Mouse (Mus musculus): ENCODE results near the gene Wnk4. TPM values are rescaled to one million over a fixed set of nuclear protein-coding genes. Genes with fewer than 3 reads are reported as not detected.

The Wnk4 gene
- polyA plus RNA-seq, 1 experiment from 2014 or later = 13.7 TPM

GRCm38 (mm10) chr11:101326147-101326546 is 65.8 kb downstream of the Wnk4 start:
- Histone ChIP-seq H3K27ac (ENCODE audit: low read depth, low read length) (no peak overlapping the region), H3K4me3 (ENCODE audit: low read depth, low read length) (no peak overlapping the region), H3K9ac (ENCODE audit: low read depth, low read length) (no peak overlapping the region), H3K4me1 (ENCODE audit: control insufficient read depth, insufficient read depth, low read length) (0 out of 2 replicates have a peak, but pooled peaks cover 4% of the 10 kb centered on the region), H3K27me3 (ENCODE audit: control insufficient read depth, insufficient read depth, low read length) (no peaks in the 10 kb centered on the region), H3K36me3 (ENCODE audit: control insufficient read depth, insufficient read depth, low read length) (peaks cover 24% of the 10 kb centered on the region), H3K4me2 (no peak overlapping the region), H3K9me3 (replicated peaks; ENCODE audit: control insufficient read depth, low read length) (no peaks in the 10 kb centered on the region)
- no peak for ATAC-seq (replicated peaks; ENCODE audit: insufficient number of reproducible peaks, low FRiP score, low TSS enrichment)
- 87% methylated on average over 11 of the region's 11 CpGs for WGBS (ENCODE audit: insufficient replicate concordance)

Other genes with a start within 250 kb of the Wnk4 start
- 9.6 and 13.1 TPM in 2 replicates for gene Naglu, start 190.6 kb upstream of the Wnk4 start, polyA plus RNA-seq (2014; fragmentation: Nextera tagmentation; extraction: Ambion mirVana)
- 0.11 TPM in 1 of 2 replicates, not detected in the other for gene Hsd17b1, start 182.2 kb upstream of the Wnk4 start, polyA plus RNA-seq (2014; fragmentation: Nextera tagmentation; extraction: Ambion mirVana)
- gene Coasy, start 178.0 kb upstream of the Wnk4 start, polyA plus RNA-seq (2014; fragmentation: Nextera tagmentation; extraction: Ambion mirVana) = 29.6 and 34.3 TPM in 2 replicates
- 34.5 and 36.0 TPM in 2 replicates for gene Mlx, start 173.3 kb upstream of the Wnk4 start, polyA plus RNA-seq (2014; fragmentation: Nextera tagmentation; extraction: Ambion mirVana)
- 23.1 and 27.5 TPM in 2 replicates for gene Psmc3ip, start 165.1 kb upstream of the Wnk4 start, polyA plus RNA-seq (2014; fragmentation: Nextera tagmentation; extraction: Ambion mirVana)
- 5.5 and 9.2 TPM in 2 replicates for gene Retreg3, start 140.7 kb upstream of the Wnk4 start, polyA plus RNA-seq (2014; fragmentation: Nextera tagmentation; extraction: Ambion mirVana)
- gene Tubg1, start 140.6 kb upstream of the Wnk4 start, polyA plus RNA-seq (2014; fragmentation: Nextera tagmentation; extraction: Ambion mirVana) = 82.1 and 83.5 TPM in 2 replicates
- gene Tubg2, start 104.7 kb upstream of the Wnk4 start, polyA plus RNA-seq (2014; fragmentation: Nextera tagmentation; extraction: Ambion mirVana) = 4.3 TPM in 2 replicates
- 0.46 and 0.70 TPM in 2 replicates for gene Cntnap1, start 90.0 kb upstream of the Wnk4 start, polyA plus RNA-seq (2014; fragmentation: Nextera tagmentation; extraction: Ambion mirVana)
- gene Plekhh3, start 89.2 kb upstream of the Wnk4 start, polyA plus RNA-seq (2014; fragmentation: Nextera tagmentation; extraction: Ambion mirVana) = 6.2 TPM in 2 replicates
- gene Ccr10, start 85.1 kb upstream of the Wnk4 start, polyA plus RNA-seq (2014; fragmentation: Nextera tagmentation; extraction: Ambion mirVana) = 0.13 and 0.39 TPM in 2 replicates
- 10.2 and 12.7 TPM in 2 replicates for gene Ezh1, start 34.1 kb upstream of the Wnk4 start, polyA plus RNA-seq (2014; fragmentation: Nextera tagmentation; extraction: Ambion mirVana)
- 230 and 232 TPM in 2 replicates for gene Ramp2, start 14.5 kb upstream of the Wnk4 start, polyA plus RNA-seq (2014; fragmentation: Nextera tagmentation; extraction: Ambion mirVana)
- gene Vps25, start 6.9 kb upstream of the Wnk4 start, polyA plus RNA-seq (2014; fragmentation: Nextera tagmentation; extraction: Ambion mirVana) = 126 and 128 TPM in 2 replicates
- gene Cntd1, start 18.4 kb downstream of the Wnk4 start, polyA plus RNA-seq (2014; fragmentation: Nextera tagmentation; extraction: Ambion mirVana) = 1.1 TPM in 2 replicates
- 183 and 189 TPM in 2 replicates for gene Coa3, start 18.5 kb downstream of the Wnk4 start, polyA plus RNA-seq (2014; fragmentation: Nextera tagmentation; extraction: Ambion mirVana)
- 138 and 154 TPM in 2 replicates for gene Becn1, start 41.7 kb downstream of the Wnk4 start, polyA plus RNA-seq (2014; fragmentation: Nextera tagmentation; extraction: Ambion mirVana)
- 104 and 105 TPM in 2 replicates for gene Psme3, start 55.6 kb downstream of the Wnk4 start, polyA plus RNA-seq (2014; fragmentation: Nextera tagmentation; extraction: Ambion mirVana)
- gene Aoc2, start 64.5 kb downstream of the Wnk4 start, polyA plus RNA-seq (2014; fragmentation: Nextera tagmentation; extraction: Ambion mirVana) = 0.90 and 1.4 TPM in 2 replicates
- 0.20 and 0.24 TPM in 2 replicates for gene Aoc3, start 70.0 kb downstream of the Wnk4 start, polyA plus RNA-seq (2014; fragmentation: Nextera tagmentation; extraction: Ambion mirVana)
- not detected in 2 replicates for gene G6pc, start 107.0 kb downstream of the Wnk4 start, polyA plus RNA-seq (2014; fragmentation: Nextera tagmentation; extraction: Ambion mirVana)
- 49.7 and 52.3 TPM in 2 replicates for gene Aarsd1, start 157.0 kb downstream of the Wnk4 start, polyA plus RNA-seq (2014; fragmentation: Nextera tagmentation; extraction: Ambion mirVana)
- gene Gm27029, start 164.2 kb downstream of the Wnk4 start, polyA plus RNA-seq (2014; fragmentation: Nextera tagmentation; extraction: Ambion mirVana) = 17.5 and 18.7 TPM in 2 replicates
- gene Rundc1, start 164.5 kb downstream of the Wnk4 start, polyA plus RNA-seq (2014; fragmentation: Nextera tagmentation; extraction: Ambion mirVana) = 9.6 and 12.9 TPM in 2 replicates
- gene Ptges3l, start 164.8 kb downstream of the Wnk4 start, polyA plus RNA-seq (2014; fragmentation: Nextera tagmentation; extraction: Ambion mirVana) = 75.3 and 82.6 TPM in 2 replicates
- 286 and 315 TPM in 2 replicates for gene Rpl27, start 181.7 kb downstream of the Wnk4 start, polyA plus RNA-seq (2014; fragmentation: Nextera tagmentation; extraction: Ambion mirVana)
- gene Ifi35, start 187.8 kb downstream of the Wnk4 start, polyA plus RNA-seq (2014; fragmentation: Nextera tagmentation; extraction: Ambion mirVana) = 10.2 and 11.8 TPM in 2 replicates
- gene Rnd2, start 204.4 kb downstream of the Wnk4 start, polyA plus RNA-seq (2014; fragmentation: Nextera tagmentation; extraction: Ambion mirVana) = 17.5 and 22.3 TPM in 2 replicates
- gene Vat1, start 205.7 kb downstream of the Wnk4 start, polyA plus RNA-seq (2014; fragmentation: Nextera tagmentation; extraction: Ambion mirVana) = 26.5 and 31.7 TPM in 2 replicates